Mouse (Mus musculus) limb, embryonic 11.5 days (tissue): ENCODE results near the gene Tex101. TPM values are rescaled to one million over a fixed set of nuclear protein-coding genes. Genes with fewer than 3 reads are reported as not detected.
A peak's percentile ranks its signal among the peaks of the same experiment; 100 is the strongest.

Source experiments
- ATAC-seq: fragments of 200-750 bp; cut with Nextera tagmentation; 2 replicates; pipeline ENCODE4 v1.8.0; 2017; ENCODE audit warnings: low read depth; ENCODE audit not compliant: insufficient number of reproducible peaks, low FRiP score, low TSS enrichment
- DNase-seq: peaks from one replicate; pipeline ENCODE4 v3.0.0-alpha.2; 2015; ENCODE audit warnings: low spot score
- H3K27ac ChIP-seq: fragments of 300-500 bp; sonication (generic); replicated peaks from 2 replicates; pipeline ENCODE4 v1.5.1; 2014; ENCODE audit warnings: low read depth, mild to moderate bottlenecking, low read length
- H3K27me3 ChIP-seq: fragments of 300-500 bp; sonication (generic); 2 replicates; pipeline ENCODE4 v1.6.1; 2014; ENCODE audit warnings: mild to moderate bottlenecking, low read length, mixed read lengths; ENCODE audit not compliant: control insufficient read depth, insufficient read depth
- H3K36me3 ChIP-seq: fragments of 300-500 bp; sonication (generic); 2 replicates; pipeline ENCODE4 v1.6.1; 2014; ENCODE audit warnings: mild to moderate bottlenecking, low read length, moderate library complexity, mixed read lengths; ENCODE audit not compliant: control insufficient read depth, insufficient read depth
- H3K4me1 ChIP-seq: fragments of 300-500 bp; sonication (generic); 2 replicates; pipeline ENCODE4 v1.6.1; 2014; ENCODE audit warnings: low read length, mixed read lengths; ENCODE audit not compliant: control insufficient read depth, insufficient read depth
- H3K4me2 ChIP-seq: fragments of 300-500 bp; sonication (generic); 2 replicates; pipeline ENCODE4 v1.6.1; 2014; ENCODE audit warnings: low read depth, mild to moderate bottlenecking, moderate library complexity; ENCODE audit not compliant: severe bottlenecking
- H3K4me3 ChIP-seq: fragments of 300-500 bp; sonication (generic); 2 replicates; pipeline ENCODE4 v1.5.1; 2014; ENCODE audit warnings: low read depth, low read length
- H3K9ac ChIP-seq: fragments of 300-500 bp; sonication (generic); 2 replicates; pipeline ENCODE4 v1.6.1; 2014; ENCODE audit warnings: mild to moderate bottlenecking, low read length
- H3K9me3 ChIP-seq: fragments of 300-500 bp; sonication (generic); 2 replicates; pipeline ENCODE4 v1.6.1; 2016; ENCODE audit warnings: low read length; ENCODE audit not compliant: control insufficient read depth
- WGBS: fragments of 180-500 bp; shearing (Covaris S2); extraction: QIAGEN DNeasy Blood & Tissue Kit; methylation state at CpG from one replicate; pipeline ENCODE4 v1.1.7; 2014; 5-methylcytosine and 5-hydroxymethylcytosine counted together
- polyA plus RNA-seq: library from polyadenylated mRNA; unstranded; fragments of >200 nt; fragmentation: Nextera tagmentation; extraction: Ambion mirVana; gene quantifications from 2 replicates; pipeline ENCODE4 v1.2.1, GENCODE M21; 2014

Tex101 gene
- polyA plus RNA-seq, 1 experiment from 2014 or later = not detected

DNA sequence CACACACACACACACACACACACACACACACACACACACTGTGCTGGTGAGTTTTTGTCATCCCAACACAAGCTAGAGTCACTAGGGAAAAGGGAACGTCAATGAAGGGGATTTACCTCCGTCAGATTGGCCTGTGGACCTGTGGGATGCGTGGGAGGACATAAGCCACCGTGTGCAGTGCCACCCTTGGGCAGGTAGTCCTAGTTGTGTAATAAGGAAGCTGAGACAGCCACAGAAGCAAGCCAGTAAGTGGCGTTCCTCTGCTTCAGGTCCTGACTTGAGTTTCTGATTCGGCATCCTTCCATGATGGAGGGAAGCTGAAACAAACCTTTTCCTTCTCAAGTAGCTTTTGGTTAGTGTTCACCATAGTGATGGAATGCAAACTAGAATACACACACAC, 32.0 kb downstream of the Tex101 start:
- peaks cover 17% of the 10 kb centered on the region for H3K27me3 ChIP-seq
- H3K27ac ChIP-seq = no peak overlapping the region
- DNase-seq = no peak
- H3K36me3 ChIP-seq = no peaks in the 10 kb centered on the region
- WGBS = 87% methylated on average over 6 of the region's 6 CpGs
- no peaks in the 10 kb centered on the region for H3K9me3 ChIP-seq
- H3K4me1 ChIP-seq = no peaks in the 10 kb centered on the region
- H3K9ac ChIP-seq = no peak overlapping the region
- H3K4me3 ChIP-seq = no peak overlapping the region
- H3K4me2 ChIP-seq = no peak overlapping the region
- no peak for ATAC-seq

DNA sequence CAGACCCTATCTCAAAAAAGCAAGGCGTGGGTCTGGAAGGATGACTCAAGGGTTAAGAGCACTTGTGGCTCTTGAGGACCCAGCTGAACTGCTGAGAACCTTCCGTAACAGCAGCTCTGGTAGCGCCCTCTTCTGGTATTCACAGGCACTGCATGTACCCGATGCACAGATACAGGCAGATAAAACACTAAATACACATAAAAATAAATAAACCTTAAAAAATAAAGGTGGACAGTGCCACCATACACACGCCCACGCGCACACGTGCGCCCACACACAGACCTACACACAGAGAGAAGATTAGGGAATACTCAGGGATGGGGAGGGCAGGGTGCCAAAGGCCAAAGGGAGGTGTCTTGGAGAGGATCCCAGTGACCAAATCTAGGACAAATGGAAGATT, 34.0 kb downstream of the Tex101 start:
- H3K4me1 ChIP-seq = no peaks in the 10 kb centered on the region
- no peak overlapping the region for H3K27ac ChIP-seq
- ATAC-seq (no peak), DNase-seq (peak; percentile 71)
- peaks cover 33% of the 10 kb centered on the region for H3K27me3 ChIP-seq
- H3K4me2 ChIP-seq = no peak overlapping the region
- H3K9me3 ChIP-seq = no peaks in the 10 kb centered on the region
- no peak overlapping the region for H3K4me3 ChIP-seq
- H3K9ac ChIP-seq = no peak overlapping the region
- H3K36me3 ChIP-seq = no peaks in the 10 kb centered on the region
- WGBS = 9% methylated on average over 9 of the region's 9 CpGs

DNA sequence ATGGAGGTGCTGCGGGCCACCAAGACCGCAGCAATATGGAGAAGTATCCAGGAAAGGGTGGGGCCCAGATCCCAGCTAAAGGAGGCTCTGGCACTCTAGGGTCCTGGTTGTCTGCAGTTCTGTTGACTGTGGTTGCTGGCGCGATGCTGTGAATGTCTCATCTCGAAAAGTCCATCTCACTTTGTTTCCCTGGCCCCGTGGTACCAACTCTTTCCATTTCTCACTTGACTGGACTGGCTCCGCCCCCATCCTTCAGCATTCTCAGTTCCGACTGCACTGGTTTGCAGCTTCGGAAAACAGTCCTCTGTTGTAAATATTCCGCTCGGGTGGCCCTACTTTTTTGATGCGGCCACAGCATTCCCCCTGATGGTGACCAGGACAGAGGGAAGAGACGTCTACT, 36.0 kb downstream of the Tex101 start:
- H3K4me3 ChIP-seq = no peak overlapping the region
- no peaks in the 10 kb centered on the region for H3K4me1 ChIP-seq
- H3K9ac ChIP-seq = no peak overlapping the region
- no peak overlapping the region for H3K4me2 ChIP-seq
- 66% methylated on average over 13 of the region's 13 CpGs for WGBS
- ATAC-seq (no peak), DNase-seq (no peak)
- no peak overlapping the region for H3K27ac ChIP-seq
- no peaks in the 10 kb centered on the region for H3K36me3 ChIP-seq
- no peaks in the 10 kb centered on the region for H3K9me3 ChIP-seq
- peaks cover 52% of the 10 kb centered on the region for H3K27me3 ChIP-seq

DNA sequence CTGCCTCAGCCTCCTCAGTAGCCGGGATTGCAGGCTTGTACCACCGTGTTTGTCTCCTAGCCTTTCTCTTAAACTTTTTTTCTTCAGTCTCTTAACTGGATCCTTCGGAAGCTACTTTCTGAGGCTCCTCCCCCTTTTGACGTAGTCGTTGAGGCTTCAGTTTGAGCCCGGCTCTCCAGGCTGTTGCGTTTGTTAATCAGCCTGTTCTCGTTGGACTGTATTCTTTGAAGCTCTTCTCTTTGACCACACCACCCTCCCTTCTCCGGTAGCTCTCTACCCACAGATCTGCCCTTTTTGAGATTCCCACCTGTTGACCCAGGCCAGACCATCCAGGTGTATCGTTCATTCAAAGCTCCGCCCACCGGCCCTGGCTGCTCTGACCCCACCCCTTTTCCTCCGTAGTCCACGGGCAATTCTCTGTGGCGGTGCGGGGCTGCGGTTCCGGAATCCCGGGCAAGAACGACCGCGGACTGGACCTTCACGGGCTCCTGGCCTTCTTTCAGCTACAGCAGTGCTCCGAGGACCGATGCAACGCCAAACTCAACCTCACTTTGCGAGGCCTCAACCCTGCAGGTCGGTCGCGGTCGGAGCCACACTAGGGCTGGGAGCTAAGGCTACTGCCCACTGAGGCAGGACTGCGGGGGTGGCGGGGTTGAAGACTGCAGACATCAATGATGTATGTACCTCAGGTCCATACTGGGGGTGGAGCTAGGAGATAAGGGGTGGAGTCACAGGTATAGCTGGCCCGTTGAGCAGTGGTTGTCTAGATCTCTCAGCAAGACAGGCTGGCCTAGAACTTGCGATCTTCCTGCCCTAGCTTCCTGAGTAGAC, 38.2 kb downstream of the Tex101 start:
- H3K4me2 ChIP-seq = peak overlapping the region; percentile 57
- 0 out of 2 replicates have a peak, but pooled peaks have one; percentile 8 for ATAC-seq

DNA sequence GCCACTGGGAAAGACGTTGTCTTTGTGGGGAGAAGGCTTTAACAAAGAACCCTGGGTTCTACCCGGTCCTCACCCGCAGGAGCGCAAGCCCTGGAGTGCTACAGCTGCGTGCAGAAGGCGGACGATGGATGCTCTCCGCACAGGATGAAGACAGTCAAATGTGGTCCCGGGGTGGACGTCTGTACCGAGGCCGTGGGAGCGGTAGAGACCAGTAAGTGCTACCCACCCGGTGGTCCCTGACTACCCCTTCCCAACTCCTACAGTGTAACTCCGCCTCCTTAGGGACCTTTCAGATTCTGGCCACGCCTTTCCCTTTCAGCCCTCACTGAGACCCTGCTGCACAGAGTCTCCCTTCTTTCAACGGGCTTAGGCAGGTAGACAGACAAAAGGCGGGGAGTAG, 39.4 kb downstream of the Tex101 start:
- Histone ChIP-seq H3K9me3 (no peaks in the 10 kb centered on the region), H3K36me3 (no peaks in the 10 kb centered on the region), H3K4me2 (no peak overlapping the region), H3K27ac (no peak overlapping the region), H3K4me3 (peak overlapping the region; percentile 10; the same call in 1 of the 2 replicates), H3K9ac (no peak overlapping the region), H3K4me1 (no peaks in the 10 kb centered on the region), H3K27me3 (peaks cover 50% of the 10 kb centered on the region)
- DNase-seq = no peak
- peak; percentile 58; the same call in 1 of the 2 replicates for ATAC-seq
- 2% methylated on average over 18 of the region's 18 CpGs for WGBS

More for the DNA sequence above, 38.2 kb downstream of the Tex101 start:
- Histone ChIP-seq H3K4me3 (peak overlapping the region; percentile 30), H3K27me3 (peaks cover 50% of the 10 kb centered on the region), H3K36me3 (no peaks in the 10 kb centered on the region), H3K9ac (no peak overlapping the region), H3K27ac (no peak overlapping the region), H3K9me3 (no peaks in the 10 kb centered on the region), H3K4me1 (no peaks in the 10 kb centered on the region)
- 4% methylated on average over 35 of the region's 35 CpGs for WGBS
- DNase-seq = no peak

DNA sequence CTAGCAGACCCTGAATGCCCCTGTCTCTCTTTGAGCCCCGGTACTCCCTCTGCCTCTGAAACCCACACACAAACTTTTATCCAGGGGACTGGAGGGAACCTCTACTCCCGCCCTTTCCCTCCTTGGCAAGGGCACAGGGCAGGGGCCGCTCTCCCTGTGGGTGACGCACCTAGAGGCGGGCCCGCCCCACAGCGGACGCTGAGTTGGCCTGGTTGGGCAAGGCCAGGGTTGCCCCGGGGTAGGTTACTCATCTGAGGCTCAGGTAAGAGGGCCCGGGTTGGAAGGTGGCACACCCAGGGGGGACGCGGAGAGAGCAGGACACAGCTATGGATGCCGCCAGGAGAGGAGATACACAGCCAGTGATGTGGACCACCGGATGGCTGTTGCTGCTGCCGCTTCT, 40.2 kb downstream of the Tex101 start, which contains the start of gene Lypd3:
Gene Lypd3 (plus strand): TSS at position 287 of the 400 bp plus-strand sequence.
- no peaks in the 10 kb centered on the region for H3K4me1 ChIP-seq
- no peak within 1 kb of the TSS for H3K9ac ChIP-seq
- no peak for DNase-seq
- no peak within 1 kb of the TSS for H3K4me2 ChIP-seq
- WGBS = 14% methylated on average over 15 of the region's 15 CpGs
- H3K27me3 ChIP-seq = peaks cover 48% of the 10 kb centered on the region
- no peaks in the 10 kb centered on the region for H3K36me3 ChIP-seq
- H3K9me3 ChIP-seq = no peaks in the 10 kb centered on the region
- no peak within 1 kb of the TSS for H3K27ac ChIP-seq
- no peak for ATAC-seq
- H3K4me3 ChIP-seq = peak within 1 kb of the TSS; percentile 10; the same call in 1 of the 2 replicates

DNA sequence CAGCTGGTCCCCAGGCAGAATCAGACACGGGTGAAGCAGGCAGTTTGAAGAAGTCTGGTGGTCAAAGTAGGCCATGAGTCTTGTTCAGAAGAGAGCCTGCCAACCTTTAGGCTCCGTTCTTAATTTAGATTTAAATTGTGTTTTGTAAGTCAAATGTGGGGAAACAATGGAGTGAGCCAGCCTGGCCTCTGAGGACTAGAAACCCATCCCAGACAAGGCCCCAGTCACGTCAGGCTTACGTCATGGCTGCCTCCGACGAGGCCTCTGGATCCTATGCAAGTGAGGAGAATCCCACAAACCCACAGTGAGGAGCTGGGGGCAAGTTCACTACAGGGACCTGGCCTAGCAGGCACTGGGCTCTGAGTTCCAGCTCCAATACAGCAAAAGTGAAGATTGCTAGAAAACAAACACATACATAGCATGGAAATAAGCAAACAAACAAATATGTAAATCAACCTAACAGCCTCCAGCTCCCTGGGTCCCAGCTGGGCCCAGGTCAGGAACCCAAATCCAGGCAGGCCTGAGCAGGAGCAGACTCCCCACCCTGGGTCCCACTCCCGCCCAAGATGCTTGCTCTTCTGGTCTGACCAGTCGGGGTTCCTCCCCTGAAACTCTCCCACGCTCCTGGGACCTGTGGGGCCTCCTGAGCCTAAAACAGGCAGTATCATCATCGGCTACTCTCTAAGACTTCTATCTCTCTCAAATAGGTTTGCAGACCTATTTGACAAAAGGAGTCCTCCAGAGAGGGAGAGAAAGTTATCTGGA, 46.2 kb downstream of the Tex101 start:
- Histone ChIP-seq H3K4me1 (no peaks in the 10 kb centered on the region), H3K9me3 (no peaks in the 10 kb centered on the region), H3K4me2 (no peak overlapping the region), H3K27ac (no peak overlapping the region), H3K4me3 (no peak overlapping the region), H3K9ac (no peak overlapping the region), H3K36me3 (no peaks in the 10 kb centered on the region), H3K27me3 (no peaks in the 10 kb centered on the region)
- ATAC-seq = no peak
- DNase-seq = no peak
- 75% methylated on average over 10 of the region's 10 CpGs for WGBS

DNA sequence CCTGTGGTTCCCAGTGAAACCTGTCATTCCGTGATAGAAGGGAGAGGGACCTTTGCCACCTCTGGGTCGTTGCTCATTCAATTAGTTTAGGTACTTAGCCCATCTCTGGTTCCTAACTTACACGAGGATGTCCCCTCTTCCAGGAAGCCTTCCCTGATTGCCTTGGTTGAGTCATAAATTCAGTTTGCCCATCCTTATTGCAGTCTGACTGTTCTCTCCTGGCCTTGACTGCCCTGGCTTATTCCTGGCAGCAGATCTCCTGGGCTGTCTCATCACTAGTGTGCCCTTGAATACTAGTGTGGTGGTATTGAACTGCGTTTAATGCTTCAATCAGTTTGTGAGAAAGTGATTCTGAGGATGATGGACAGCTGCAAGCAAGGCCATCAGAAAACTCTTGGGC, 46.8 kb downstream of the Tex101 start:
- no peak for ATAC-seq
- no peak for DNase-seq
- H3K9me3 ChIP-seq = no peaks in the 10 kb centered on the region
- no peaks in the 10 kb centered on the region for H3K27me3 ChIP-seq
- no peaks in the 10 kb centered on the region for H3K36me3 ChIP-seq
- no peak overlapping the region for H3K4me3 ChIP-seq
- H3K4me1 ChIP-seq = no peaks in the 10 kb centered on the region
- H3K27ac ChIP-seq = no peak overlapping the region
- H3K9ac ChIP-seq = no peak overlapping the region
- 63% methylated on average over 4 of the region's 4 CpGs for WGBS
- H3K4me2 ChIP-seq = no peak overlapping the region
